Mouse (Mus musculus): ENCODE measurements around the gene Zfp710.

- TF ChIP-seq POLR2A (IDR thresholded peaks at IDR 0.05; ENCODE audit: borderline replicate concordance, low read depth, low read length) = no peak
- TF ChIP-seq CTCF (IDR thresholded peaks at IDR 0.05; ENCODE audit: low read depth, low read length) = no peak
Observed at GRCm38 (mm10) chr7:80033771-80034170, 9.2 kb downstream of the Zfp710 start.

All from bone marrow macrophage, adult 2 months (primary cell).